Mouse (Mus musculus) fibroblast of lung, adult 2 months (primary cell): ENCODE measurements around the gene Cadps.

ENCODE experiments used
- DNase-seq: peaks from one replicate; pipeline ENCODE4 v3.0.0-alpha.2; 2011; ENCODE audit warnings: low read depth

Gene Cadps

DNA sequence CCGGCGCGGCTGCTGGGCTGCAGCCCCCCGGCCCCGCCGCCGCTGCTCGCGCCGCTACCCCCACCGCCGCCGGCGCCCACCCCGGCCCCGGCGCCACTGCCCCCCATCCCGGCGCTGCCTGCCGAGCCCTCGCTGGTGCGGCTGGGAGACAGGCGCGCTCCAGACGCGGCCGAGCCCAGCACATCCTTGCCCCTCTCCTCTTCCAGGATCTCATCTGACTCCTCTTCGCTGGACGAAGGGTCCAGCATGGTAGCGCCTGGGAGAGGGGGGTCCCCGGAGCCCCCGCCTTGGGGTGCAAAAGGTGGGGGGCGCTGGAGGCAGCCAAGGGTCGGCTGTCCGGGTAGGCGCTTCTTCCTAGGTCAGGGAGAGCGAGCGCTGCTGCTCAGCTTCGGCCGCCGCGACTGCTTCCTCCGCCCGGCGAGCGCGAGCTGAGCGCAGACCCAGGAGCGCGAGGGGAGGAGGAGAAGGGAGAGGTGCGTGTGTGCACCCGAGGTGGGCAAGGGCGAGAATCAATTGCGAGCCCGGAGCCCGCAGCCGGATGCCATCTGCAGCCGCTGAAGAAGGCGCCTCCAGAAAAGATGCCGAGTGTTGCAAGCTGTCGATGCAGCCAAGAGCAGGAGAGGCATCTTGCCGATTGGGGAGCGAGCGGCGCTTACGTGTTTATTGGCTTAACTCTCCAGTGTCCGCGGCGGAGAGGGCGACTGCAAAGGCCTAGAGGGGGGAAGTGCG, at the start of gene Cadps:
Cadps (minus strand) TSS at position 589 of the 729 bp plus-strand sequence.
- no peak for DNase-seq

DNA sequence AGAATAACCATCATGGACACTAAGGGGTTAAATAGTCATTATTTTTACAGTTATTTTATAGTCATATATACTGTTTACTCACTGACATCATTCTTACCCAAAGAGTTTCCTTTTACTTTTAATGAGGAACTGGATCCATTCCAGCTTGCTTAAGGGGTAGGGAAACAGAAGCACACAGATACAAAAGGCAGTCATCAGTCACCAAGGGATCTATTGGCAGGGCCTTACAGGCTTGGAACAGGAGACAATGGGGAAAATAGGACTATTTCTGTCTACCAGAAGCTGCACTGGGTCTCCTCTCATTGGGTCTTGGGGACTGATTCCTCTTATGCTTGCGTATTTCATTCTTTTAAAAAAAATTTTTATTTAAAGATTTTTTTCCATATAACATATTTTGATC, 46.7 kb upstream of the Cadps start:
- no peak for DNase-seq

DNA sequence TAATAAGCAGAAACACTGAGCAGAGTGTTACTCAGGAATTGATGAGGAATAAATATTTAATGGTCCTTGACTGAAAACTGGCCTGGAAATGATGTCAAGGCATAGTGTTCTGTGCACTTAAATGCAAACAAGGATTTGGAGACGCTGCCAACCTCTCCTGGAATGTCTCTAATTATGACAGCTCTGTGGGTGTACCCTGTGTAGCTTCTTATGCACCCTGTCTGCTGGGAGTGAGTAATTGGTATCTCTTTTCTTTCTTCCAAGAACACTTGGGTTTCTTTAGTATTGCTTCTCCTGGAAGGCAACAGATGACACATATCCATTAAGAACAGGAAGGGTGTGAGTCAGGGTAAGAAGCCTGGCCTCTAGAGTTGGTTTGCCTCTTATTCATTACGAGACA, 42.4 kb upstream of the Cadps start:
- DNase-seq, result no peak

DNA sequence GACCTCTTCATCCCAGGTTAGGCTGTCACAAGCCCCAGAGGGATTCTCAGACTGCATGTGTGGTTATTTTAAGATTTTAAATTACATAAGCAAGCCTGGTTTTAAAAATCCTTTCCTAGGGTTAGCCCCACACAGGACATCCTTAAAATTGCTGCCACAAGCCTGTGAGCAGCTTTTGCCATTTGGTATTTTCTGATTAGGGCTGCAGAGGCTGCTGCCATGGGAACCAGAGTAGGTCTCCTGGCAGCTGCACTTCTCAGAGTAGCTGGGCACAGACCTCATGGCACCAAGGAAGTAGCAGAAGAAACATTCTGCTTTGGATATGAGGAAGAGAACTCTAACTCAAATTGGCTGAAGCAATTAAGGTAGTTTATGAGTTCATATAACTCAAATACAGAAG, 21.0 kb upstream of the Cadps start:
- DNase-seq, result no peak

DNA sequence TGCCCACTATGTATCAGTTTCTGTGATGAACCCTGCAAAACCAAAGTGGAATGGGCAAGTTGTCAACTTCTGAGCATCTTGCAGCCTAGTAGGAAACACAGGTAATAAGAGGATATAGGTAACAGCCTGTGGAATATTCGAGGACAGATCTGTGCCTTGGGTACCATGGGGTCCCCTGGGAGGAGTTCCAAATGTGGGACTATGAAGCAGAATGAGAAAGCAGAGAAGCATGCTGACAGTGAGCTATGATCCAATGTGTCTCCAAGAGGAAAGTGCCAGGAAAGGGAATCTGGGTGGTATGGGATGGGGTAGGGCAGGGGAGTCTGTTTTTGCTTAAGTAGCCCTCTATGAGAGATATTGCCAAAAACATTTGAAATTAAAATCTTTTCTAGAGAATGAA, 16.6 kb upstream of the Cadps start:
- no peak for DNase-seq

DNA sequence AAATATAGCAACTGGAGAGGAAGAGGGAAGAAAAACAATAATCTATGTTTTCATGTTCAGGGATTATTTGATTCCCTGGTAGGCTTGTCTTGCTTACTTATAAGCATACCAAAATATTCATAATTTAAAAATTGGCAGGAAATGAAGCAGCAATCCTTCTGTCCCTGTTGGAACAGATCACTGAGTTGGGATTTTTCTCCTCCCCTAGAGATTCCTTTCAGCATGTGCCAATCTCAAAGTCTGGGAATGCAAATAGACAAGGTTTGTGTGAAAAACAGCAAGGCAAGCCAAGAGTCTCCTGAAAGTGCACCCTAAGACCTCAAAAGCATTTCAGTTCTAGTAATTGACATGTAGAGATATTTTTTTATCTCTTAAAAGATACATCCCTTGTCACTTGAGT, 16.1 kb upstream of the Cadps start:
- no peak for DNase-seq

DNA sequence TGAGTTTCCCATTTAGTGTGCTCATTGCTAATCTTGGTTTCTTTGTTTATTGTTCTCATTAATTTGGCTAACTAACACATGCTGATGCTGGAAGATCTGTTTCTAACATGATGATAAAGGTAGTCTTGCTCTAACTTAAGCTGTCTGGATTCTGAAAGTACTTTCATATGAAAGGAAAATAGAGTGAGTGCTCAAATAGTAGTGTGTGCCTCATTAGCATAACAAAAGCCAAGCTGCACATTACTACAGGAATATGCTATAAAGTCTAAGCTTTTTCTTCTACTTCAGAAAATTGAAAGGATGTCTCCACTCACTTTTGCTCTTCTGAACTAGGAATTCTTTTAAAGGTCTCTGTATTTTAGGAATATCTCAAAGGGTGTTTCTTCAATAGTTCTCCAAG, 15.4 kb upstream of the Cadps start:
- no peak for DNase-seq

DNA sequence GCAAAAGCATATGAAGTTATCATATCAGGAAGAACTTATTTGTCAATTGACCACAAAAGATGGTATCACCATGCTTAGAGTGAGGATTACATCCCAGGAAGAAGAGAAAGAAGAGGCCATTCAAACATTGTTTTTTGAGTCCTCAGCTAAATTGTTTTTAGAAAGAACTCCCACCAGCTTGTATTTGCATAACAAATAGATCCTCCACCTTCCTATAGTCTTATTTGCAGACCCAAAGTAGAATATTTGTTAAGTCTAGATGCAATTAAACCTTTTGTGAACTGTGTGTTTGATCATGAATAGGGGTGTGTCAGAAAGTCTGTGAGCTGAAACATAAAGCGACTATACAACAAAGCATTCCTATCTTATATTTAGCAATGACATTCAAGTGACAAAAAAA, 15.0 kb upstream of the Cadps start:
- no peak for DNase-seq

DNA sequence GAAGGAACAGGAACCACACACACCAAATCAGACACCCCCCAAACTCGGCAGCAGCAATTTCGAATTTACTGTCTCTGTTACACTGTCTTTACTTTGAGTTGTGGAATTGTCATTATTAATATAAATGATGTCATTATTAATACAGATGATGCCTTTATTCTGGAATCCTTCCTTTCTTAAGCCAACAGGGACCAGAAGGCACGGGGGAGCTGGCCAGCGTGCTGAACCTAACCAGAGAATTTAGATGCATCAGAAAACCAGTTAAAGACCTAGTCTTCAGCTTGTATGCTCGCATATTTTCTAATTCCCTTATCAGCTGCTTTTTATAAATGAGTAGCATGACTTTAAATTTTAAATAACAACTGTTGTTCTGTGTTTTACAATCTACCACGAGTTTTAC, 902 bp upstream of the Cadps start:
- DNase-seq, result no peak

DNA sequence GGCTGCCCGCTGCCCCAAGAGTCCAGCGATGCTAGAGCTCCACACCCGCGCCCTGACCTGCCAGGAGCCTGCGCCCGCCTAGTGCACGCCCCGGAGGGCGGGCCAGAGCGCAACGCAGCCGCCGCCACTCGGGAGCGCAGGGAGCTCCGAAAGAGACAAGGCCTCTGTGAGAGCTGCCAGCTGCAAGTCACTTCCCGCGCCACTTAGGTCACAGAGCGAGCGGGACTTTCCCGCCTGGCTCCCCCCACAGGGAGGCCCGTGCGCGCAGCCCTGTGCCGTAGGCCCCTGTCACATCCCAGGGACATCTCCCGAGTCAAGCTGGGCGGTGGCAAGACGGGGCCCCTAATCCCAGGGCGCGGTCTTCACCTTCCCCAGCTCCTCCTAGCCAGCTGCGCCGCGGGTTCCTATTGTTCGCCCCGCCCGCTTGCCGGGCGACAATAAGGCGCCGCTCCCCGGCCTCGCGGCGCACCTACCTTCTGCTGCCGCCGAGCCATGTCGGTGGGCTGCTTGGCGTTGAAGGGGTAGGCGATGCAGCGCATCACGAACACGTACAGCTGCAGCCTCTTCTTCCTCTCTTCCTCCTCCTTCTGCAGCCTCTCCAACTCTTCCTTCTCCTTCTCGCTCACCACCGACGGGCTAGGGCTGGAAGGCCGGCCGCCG, 918 bp downstream of the Cadps start:
- DNase-seq, result no peak

DNA sequence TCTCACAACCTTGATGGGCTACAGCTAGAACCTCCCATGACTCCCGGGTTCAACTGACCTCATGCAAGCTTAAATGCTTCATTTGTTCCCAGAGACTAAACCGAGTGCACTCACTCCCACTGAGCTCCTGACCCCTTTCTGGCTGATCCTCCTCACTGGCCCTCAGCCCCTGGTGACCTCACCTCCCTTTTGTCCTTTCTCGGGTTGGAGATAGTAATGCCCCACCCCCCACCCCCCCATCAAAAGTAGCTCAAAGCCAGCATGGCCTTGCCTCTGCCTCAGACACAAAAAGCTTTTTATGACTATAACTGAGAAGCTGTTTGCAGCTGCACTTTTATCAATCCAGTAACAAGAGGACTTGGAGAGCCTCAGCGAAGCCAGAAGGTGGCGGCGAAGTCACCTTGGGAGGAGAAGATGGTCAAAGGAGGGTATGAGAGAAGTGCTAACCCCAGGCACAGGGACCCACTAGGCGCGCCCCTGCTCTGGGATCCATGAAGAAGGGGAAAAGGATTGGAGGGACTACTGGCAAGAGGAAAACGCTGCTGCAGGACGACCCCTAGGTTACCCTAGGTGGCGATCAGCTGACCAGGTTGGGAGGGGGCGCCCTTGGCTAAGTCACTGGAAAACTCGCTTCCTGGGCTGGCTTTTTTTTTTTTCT, 1.6 kb downstream of the Cadps start:
- no peak for DNase-seq

DNA sequence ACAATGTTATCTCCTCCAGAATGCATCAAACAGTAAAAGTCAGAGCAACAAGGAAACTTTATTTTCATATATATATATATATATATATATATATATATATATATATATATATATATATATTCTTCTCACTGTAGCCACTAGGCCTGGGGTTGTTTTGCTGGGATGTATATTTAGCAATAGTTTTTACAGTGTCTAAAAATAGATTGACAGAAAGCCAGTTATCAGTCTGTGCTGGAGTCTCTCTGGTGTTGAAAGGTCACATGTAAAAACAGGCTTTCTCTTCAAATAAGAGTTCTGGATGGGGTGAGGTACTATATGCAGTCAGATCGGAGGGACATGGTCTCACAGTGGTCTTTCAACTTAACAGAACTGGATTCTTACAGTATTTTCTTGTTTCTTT, 2.7 kb downstream of the Cadps start:
- DNase-seq, result no peak

DNA sequence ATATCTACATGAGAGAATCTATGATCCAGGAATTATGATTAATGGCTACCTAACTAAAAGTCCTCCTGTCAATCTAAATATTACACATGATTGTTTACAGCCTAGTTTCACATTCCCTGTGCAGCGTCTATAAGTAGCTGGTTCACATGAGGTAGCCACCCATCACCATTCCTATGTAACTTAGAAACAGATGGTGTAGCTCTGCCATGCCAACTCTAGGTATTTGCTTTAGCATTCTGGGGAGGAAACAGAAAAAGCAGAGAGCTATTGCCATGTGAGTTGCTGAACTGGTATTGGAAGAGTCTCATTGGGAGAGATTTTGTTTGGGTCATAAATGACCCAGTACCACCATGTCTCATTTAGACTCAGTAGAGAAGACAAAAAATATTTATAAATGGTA, 4.4 kb downstream of the Cadps start:
- DNase-seq, result no peak

DNA sequence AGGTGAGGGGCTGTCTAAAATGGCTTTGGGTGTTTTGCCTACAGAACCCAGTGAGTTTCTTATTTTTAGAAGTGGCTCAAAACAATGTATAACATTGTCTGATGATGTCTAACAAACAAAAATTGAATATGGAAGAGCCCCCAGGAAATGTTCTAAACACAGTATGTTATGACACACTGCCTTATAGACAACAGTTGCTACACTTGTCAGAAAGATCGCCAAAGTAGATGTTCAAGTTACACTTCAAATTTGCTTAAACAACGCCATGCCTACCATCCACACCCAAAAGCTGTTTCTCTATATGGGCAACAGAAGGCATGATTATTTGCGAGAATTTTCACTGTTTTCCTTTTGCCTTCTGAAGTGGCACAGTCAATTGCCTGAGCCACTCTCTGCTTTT, 10.8 kb downstream of the Cadps start:
- no peak for DNase-seq

DNA sequence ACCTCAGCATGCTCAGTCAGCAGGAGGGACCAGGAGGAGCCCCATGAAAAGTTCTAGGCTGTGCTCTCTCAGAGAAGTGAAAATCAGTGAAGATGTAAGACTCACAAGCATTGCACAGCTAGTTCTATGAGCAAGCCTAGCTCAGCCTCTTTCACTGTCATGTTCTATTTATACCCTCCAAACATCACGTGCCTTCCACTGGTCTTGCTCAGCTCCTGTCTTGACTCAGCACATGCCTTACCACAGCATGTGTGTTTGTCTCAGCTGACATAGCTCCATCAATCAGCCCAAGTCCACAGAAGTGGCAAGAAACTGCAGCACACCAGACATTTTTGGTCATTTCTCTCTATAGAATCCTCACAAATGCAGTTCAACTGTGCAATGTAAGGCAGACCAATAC, 19.9 kb downstream of the Cadps start:
- no peak for DNase-seq

DNA sequence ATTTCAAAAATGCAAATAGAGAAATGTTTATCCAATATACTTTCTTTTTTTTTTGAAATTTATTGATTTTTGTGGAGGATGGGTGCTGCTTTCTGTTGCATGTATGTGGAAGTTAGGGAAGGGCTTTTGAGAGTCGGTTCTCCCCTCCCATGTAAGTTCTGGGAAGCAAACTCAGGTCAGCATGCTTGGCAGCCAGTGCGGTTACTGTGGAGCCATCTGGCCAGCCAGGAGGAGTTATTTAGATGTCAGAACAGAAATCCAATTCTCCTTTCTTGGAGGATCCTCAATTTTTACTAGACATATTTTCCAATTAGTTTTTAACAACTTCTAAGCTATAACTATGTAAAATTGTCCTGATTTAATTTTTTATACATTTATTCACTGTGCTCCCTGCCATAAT, 21.8 kb downstream of the Cadps start:
- DNase-seq, result no peak

DNA sequence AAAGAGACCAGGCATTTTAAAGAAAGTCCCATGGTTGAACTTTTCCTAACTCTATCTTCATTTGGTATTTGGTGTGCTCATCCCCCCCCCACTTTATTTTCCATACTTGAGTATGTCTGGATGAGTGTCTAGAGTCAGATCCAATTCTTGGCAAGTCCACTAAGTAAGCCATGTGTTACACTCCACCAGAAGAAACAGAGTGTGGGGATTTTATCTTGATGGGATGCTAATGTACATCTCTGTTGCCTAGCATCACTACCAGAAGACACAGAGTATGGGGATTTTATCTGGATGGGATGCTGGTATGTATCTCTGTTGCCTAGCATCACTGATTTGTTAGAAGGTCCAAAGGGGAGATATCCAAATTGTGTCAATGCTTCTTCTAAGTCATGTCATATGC, 24.0 kb downstream of the Cadps start:
- DNase-seq, result no peak

DNA sequence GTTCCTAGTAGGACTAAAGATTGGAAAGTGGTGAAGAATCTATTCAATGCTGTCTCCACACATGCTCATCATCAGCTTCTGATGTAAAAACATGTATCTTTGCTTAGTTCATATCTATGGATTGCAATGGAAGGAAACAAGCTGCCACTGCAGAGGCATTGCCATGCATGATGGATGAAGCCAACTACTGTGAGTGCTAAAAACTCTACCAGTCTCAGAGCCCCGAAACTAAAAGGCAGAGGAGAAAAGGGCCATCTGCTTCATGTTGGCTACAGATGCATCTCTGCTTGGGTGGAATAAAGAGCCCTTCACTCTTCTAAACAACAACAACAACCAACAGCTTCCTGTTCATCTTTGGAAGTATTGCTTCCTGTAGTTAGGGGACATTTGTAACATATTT, 38.6 kb downstream of the Cadps start:
- no peak for DNase-seq

DNA sequence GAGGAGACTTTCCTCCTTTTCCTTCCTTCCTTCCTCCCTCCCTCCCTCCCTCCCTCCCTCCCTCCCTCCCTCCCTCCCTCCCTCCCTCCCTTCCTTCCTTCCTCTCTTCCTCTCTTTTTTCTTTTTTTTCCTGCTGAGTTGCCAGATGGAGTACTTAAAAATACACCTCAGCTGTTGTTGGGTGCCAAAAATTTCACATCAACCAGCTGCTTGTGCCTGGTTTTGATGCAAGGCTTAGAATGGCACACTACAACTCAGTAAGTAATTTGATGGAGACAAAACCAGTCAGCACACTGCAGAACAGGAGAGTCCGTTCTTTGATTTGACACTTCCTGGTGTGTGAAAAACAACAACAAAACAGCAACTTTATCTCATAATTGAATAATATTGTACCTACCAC, 42.9 kb downstream of the Cadps start:
- DNase-seq, result no peak

DNA sequence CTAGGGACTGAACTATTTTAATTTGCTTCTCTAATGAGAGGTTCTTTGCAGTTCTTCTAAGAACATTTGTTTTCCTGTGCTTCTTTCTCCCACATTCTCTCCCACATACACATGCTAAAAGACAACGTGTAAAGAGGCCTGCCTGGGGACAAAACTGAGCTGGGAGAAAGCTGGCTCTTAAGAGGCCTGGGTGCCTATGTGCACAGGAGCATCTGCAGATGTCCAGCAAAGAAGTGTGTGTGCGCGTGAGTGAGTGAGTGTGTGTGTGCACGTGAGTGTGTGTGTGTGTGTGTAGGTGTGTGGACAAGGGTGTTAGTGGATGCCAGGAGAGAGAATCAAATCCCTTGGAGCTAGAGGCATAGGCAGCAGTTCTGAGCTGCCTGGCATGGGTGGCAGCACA, 44.9 kb downstream of the Cadps start:
- no peak for DNase-seq

DNA sequence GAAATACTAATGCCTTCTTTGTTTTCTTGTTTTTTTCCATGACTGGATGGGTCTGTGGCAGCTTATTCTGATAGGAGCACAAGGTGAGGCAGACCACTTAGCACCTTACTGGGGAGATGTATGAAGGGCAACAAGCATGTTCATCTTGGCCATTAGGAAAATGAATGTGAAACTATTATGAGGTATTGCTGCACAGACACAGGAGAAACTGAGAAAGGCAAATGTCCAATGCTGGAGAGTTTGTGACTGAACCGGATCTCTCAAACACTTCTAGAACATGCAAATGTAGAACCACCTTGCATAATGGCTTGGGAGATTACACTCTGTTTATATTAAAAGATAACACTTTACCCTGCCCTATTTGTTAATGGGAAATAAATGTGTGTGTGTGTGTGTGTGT, 54.0 kb downstream of the Cadps start:
- DNase-seq, result no peak

DNA sequence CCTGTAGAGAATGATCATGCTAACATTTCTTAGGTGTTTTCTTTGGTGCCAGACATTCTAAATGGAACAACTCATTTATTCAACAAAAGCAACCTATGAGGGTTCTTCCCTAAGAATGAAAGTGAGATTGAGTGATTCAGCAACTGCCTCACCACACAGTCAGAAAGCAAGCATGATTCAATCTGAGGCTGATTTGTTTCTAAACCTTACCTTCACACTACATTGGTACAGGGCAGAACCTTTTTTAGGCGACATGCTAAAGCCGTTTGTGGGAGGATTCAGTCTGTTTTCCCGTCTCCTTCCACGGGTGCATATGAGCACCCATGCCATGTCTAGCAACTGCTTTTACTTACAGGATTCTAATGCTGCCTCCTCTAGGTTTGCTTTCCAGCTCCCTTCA, 69.6 kb downstream of the Cadps start:
- no peak for DNase-seq

DNA sequence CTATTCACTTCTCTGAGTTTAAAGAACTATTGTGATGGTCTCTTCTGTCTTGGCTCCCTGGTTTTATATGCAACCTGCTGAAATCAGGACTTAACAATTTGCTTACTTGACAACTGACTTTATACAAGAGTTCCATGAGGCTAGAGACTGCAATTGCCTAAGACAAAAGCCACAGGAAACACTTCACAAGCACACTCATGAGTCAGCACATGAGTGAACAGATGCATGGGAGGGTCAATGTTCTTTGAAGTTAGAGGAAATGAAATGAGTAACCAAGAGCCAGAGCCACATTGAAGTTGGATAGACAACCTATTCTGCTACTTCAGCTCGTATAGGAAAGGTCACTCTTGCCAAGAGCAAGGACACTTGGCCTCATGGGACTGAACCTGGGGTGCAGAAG, 71.1 kb downstream of the Cadps start:
- no peak for DNase-seq

DNA sequence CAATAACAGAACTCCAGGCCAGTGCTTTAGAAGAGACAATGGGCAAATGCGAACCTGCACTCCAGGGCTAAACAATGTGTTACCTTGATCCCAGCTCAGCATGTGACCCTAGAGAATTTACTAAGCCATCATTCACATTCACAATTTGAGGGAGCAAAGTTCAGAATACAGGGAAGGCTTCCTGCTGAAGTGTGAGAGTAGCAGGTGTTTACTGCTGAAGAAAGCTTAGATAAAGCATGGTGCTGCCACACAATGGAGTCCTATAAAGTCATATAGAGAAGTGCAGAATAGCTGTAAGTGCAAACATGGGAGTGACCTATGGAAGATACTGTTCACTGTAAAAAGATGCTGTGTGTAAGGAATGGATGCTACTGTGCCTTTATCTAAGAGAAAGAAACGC, 91.9 kb downstream of the Cadps start:
- DNase-seq, result no peak
